Mouse (Mus musculus): ENCODE data around the gene Sept1. TPM values are rescaled to one million over a fixed set of nuclear protein-coding genes. Genes with fewer than 3 reads are reported as not detected.

Gene Sept1
- total and polyA plus RNA-seq, 2 experiments from 2014 or later, result 0.22 to 5.3 TPM

DNA sequence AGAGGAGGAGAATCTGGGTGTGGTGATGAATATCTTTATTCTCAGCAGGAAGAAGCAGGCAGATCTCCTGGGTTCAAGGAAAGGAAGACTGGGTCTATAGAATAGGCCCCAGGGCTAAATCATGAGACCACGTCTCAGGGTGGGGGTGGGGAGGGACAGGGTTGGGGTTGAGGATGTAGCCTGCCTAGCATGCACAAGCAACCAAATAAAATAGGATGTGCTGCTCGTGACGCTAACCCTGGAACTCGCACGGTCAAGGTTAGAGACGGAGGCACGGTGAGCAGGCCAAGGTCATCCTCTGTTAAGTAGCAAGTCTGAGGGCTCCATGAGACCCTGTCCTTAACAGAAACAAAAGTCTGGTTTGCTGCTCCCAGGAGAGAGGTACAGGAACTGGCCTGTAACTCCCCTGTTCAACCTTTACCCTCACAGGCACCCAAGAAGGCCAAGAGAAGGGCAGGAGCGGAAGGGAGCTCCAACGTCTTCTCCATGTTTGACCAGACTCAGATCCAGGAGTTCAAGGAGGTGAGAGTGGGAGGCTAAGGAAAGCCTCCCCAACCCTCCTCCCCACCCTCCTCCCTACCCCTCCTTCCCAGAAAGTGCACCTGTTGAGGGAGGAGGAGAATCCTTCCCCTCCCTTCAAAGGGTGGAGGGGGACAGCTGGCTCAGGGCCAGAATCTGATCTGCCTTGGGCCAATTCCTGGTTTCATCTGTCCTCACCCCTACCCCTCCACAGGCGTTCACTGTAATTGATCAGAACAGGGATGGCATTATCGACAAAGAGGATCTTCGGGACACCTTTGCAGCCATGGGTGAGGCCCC is 20.3 kb downstream of the Sept1 start:
- Histone ChIP-seq H3K36me3 (ENCODE audit: insufficient read depth, low read length) (no peaks in the 10 kb centered on the region), H3K4me2 (ENCODE audit: low read depth, low read length, poor library complexity, severe bottlenecking) (no peak overlapping the region), H3K9me3 (ENCODE audit: low read length) (no peaks in the 10 kb centered on the region), H3K4me1 (ENCODE audit: insufficient read depth, low read length) (no peaks in the 10 kb centered on the region), H3K27me3 (ENCODE audit: insufficient read depth, low read length) (no peaks in the 10 kb centered on the region), H3K4me3 (ENCODE audit: low read depth, low read length) (no peak overlapping the region), H3K9ac (replicated peaks; ENCODE audit: low read length, poor library complexity, severe bottlenecking) (no peak overlapping the region), H3K27ac (ENCODE audit: low read depth, low read length) (no peak overlapping the region)
- ATAC-seq (ENCODE audit: low FRiP score) (no peak), DNase-seq (ENCODE audit: low spot score) (no peak)
- no peak for TF ChIP-seq CTCF (IDR thresholded peaks at IDR 0.05)
- WGBS, result 90% methylated on average over 12 of the region's 12 CpGs

DNA sequence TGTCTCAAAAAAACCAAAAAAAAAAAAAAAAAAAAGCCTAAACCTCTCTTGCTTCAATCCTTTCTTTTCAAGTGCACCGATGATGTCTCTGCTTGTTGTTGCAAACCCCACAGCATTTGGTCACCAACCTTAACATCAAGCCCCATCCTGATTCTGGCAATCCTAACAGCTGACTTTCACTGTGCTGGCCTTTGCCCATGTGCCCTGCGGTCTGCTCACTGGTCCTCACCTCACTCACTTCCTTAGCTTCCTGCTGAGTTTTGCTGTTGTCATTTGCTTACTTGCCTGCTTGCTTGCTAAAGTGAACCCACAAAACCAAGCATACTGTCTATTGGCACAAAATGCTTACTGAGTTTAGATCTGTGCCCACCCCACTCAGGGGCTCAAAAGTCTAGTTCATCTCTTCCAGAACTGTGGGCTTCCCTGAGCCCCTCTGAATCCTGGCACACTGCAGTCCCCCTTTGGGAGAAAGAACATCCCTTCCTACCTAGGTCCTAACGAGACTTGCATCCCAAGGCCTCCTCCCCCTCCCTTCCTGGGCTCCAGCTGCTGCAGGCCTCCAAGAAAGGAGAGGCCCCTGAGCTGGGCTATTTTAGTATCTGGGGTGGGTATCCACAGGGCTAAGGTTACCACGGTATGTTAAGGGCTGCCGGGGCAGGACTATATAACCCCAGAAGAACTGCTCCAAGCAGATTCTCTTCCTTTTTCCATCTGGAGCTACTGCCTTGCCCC is 21.8 kb downstream of the Sept1 start:
- no peaks in the 10 kb centered on the region for H3K27me3 ChIP-seq (ENCODE audit: insufficient read depth, low read length)
- no peak overlapping the region for H3K9ac ChIP-seq (replicated peaks; ENCODE audit: low read length, poor library complexity, severe bottlenecking)
- ATAC-seq (ENCODE audit: low FRiP score) (no peak), DNase-seq (ENCODE audit: low spot score) (no peak)
- no peak overlapping the region for H3K4me2 ChIP-seq (ENCODE audit: low read depth, low read length, poor library complexity, severe bottlenecking)
- H3K27ac ChIP-seq (ENCODE audit: low read depth, low read length), result no peak overlapping the region
- no peak for TF ChIP-seq CTCF (IDR thresholded peaks at IDR 0.05)
- WGBS, result 77% methylated on average over 5 of the region's 5 CpGs
- no peaks in the 10 kb centered on the region for H3K36me3 ChIP-seq (ENCODE audit: insufficient read depth, low read length)
- H3K4me3 ChIP-seq (ENCODE audit: low read depth, low read length), result no peak overlapping the region
- peaks cover 6% of the 10 kb centered on the region for H3K4me1 ChIP-seq (ENCODE audit: insufficient read depth, low read length)
- H3K9me3 ChIP-seq (ENCODE audit: low read length), result no peaks in the 10 kb centered on the region

DNA sequence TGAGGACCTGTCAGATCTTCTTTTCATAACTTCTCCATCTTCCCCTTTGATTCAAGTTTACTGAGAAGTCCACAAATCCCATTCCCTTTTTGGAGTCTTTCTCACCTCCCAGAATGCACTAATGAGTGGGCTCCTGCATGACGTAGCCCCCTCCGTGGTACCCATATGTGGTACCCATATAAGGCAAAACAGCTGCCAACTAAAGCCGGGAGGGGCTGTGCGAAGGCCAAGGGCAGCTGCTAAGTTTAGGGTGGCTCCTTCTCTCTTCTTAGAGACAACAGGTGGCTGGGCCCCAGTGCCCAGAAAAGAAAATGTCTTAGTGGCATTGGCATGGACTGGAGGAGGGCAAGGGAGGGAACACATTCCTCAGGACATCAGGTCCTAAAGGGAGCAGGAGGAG is 22.7 kb downstream of the Sept1 start:
- Histone ChIP-seq H3K4me2 (ENCODE audit: low read depth, low read length, poor library complexity, severe bottlenecking) (no peak overlapping the region), H3K9me3 (ENCODE audit: low read length) (no peaks in the 10 kb centered on the region), H3K9ac (replicated peaks; ENCODE audit: low read length, poor library complexity, severe bottlenecking) (no peak overlapping the region), H3K27ac (ENCODE audit: low read depth, low read length) (no peak overlapping the region), H3K4me3 (ENCODE audit: low read depth, low read length) (no peak overlapping the region), H3K4me1 (ENCODE audit: insufficient read depth, low read length) (peaks cover 6% of the 10 kb centered on the region), H3K27me3 (ENCODE audit: insufficient read depth, low read length) (no peaks in the 10 kb centered on the region), H3K36me3 (ENCODE audit: insufficient read depth, low read length) (no peaks in the 10 kb centered on the region)
- ATAC-seq (ENCODE audit: low FRiP score) (no peak), DNase-seq (ENCODE audit: low spot score) (no peak)
- WGBS, result 94% methylated on average over 4 of the region's 4 CpGs
- TF ChIP-seq CTCF (IDR thresholded peaks at IDR 0.05), result no peak

DNA sequence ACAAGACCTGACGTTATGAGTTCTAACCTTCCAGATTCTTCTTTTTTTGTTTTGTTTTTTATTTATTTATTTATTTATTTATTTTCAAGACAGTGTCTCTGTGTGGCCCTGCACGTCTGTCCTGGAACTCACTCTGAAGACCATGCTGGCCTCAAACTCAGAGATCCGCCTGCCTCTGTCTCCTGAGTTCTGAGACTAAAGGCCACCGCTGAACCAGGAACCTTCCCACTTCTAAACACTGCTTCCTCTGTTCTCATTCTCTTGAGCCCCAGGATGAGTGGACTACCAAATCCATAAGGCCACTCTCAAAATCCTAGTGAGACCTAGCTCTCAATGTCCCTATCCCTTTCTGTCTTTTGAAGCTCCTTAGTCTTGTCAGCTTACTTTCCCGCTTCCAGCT is 23.1 kb downstream of the Sept1 start:
- H3K4me2 ChIP-seq (ENCODE audit: low read depth, low read length, poor library complexity, severe bottlenecking), result peak overlapping the region; percentile 61
- H3K4me3 ChIP-seq (ENCODE audit: low read depth, low read length), result no peak overlapping the region
- no peak for DNase-seq (ENCODE audit: low spot score)
- no peak overlapping the region for H3K9ac ChIP-seq (replicated peaks; ENCODE audit: low read length, poor library complexity, severe bottlenecking)
- H3K4me1 ChIP-seq (ENCODE audit: insufficient read depth, low read length), result peaks cover 6% of the 10 kb centered on the region
- no peak for TF ChIP-seq CTCF (IDR thresholded peaks at IDR 0.05)
- no peaks in the 10 kb centered on the region for H3K27me3 ChIP-seq (ENCODE audit: insufficient read depth, low read length)
- H3K9me3 ChIP-seq (ENCODE audit: low read length), result no peaks in the 10 kb centered on the region
- no peak for ATAC-seq (ENCODE audit: low FRiP score)
- H3K27ac ChIP-seq (ENCODE audit: low read depth, low read length), result no peak overlapping the region
- 84% methylated on average over 5 of the region's 5 CpGs for WGBS
- no peaks in the 10 kb centered on the region for H3K36me3 ChIP-seq (ENCODE audit: insufficient read depth, low read length)

DNA sequence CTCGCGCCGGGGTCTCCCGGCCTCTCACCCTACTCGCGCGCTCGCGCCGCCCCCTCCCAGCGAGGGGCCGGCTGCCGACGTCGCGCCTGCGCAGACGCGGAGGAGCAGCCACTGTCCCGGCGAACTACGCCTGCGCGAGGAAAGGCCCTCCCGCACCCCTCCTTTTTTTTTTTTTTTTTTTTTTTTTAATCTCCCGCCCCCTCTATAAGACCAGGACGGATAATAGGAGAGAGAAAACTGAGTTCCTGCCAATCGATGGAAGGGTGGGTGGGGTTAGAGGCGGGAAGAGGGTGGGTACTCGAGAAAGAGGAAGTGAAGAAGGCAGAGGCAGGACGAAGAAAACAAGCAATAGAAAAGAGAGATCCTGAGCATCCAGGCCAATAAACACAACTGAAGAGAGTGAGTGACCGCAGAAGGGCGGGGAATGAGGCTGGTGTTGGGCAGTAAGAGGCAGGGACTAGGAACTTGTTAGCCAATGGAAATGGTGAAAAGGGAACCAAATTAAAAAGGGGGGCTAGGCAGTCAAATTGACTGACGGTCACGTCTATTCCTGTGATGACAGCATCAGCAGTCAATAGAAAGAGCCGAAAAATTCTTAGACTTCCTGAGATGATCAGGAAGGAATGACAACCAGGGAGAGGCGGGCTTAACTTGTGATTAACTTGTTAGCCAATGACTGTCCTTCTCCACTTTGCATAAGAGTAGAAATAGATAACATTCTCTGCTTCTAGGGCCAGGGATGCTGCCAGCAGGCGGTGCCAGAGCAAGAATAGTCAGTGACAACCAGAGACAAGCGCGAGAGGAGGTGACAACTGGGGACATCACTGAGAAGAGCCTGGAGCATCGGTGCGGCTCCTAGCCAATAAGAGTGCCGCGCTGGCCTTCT is 24.1 kb downstream of the Sept1 start, which contains the start of gene Mylpf:
TSS of gene Mylpf (plus strand) at position 338 of the 886 bp plus-strand sequence.
- under 1% methylated on average over 35 of the region's 44 CpGs for WGBS
- peak; percentile 95 for ATAC-seq (ENCODE audit: low FRiP score)

More for the DNA sequence above, 24.1 kb downstream of the Sept1 start, which contains the start of gene Mylpf:
- H3K27ac ChIP-seq (ENCODE audit: low read depth, low read length), result peak within 1 kb of the TSS; percentile 75
- no peaks in the 10 kb centered on the region for H3K36me3 ChIP-seq (ENCODE audit: insufficient read depth, low read length)
- H3K4me2 ChIP-seq (ENCODE audit: low read depth, low read length, poor library complexity, severe bottlenecking), result peak within 1 kb of the TSS; percentile 99
- H3K9me3 ChIP-seq (ENCODE audit: low read length), result no peaks in the 10 kb centered on the region
- DNase-seq (ENCODE audit: low spot score), result peak; percentile 99
- H3K4me1 ChIP-seq (ENCODE audit: insufficient read depth, low read length), result peaks cover 6% of the 10 kb centered on the region
- H3K4me3 ChIP-seq (ENCODE audit: low read depth, low read length), result peak within 1 kb of the TSS; percentile 56
- TF ChIP-seq CTCF (IDR thresholded peaks at IDR 0.05), result peak; percentile 89
- H3K27me3 ChIP-seq (ENCODE audit: insufficient read depth, low read length), result no peaks in the 10 kb centered on the region
- peak within 1 kb of the TSS; percentile 63 for H3K9ac ChIP-seq (replicated peaks; ENCODE audit: low read length, poor library complexity, severe bottlenecking)

Measured in midbrain, postnatal 0 days (tissue).